Mouse (Mus musculus) midbrain, embryonic 11.5 days (tissue): Measurements from ENCODE around the gene Cntn3. TPM values are rescaled to one million over a fixed set of nuclear protein-coding genes. Genes with fewer than 3 reads are reported as not detected.
A peak's percentile ranks its signal among the peaks of the same experiment; 100 is the strongest.

Source experiments
- ATAC-seq: fragments of 200-750 bp; cut with Nextera tagmentation; 2 replicates; pipeline ENCODE4 v1.8.0; 2017; ENCODE audit warnings: moderate TSS enrichment, moderate library complexity; ENCODE audit not compliant: low FRiP score
- DNase-seq: peaks from one replicate; pipeline ENCODE4 v3.0.0; 2015; ENCODE audit warnings: low spot score; ENCODE audit errors: missing footprints
- H3K27ac ChIP-seq: fragments of 300-500 bp; sonication (generic); 2 replicates; pipeline ENCODE4 v1.5.1; 2014; ENCODE audit warnings: low read depth, low read length
- H3K27me3 ChIP-seq: fragments of 300-500 bp; sonication (generic); 2 replicates; pipeline ENCODE4 v1.6.1; 2014; ENCODE audit warnings: mild to moderate bottlenecking, low read length, moderate library complexity, mixed read lengths; ENCODE audit not compliant: control insufficient read depth, insufficient read depth
- H3K36me3 ChIP-seq: fragments of 300-500 bp; sonication (generic); 2 replicates; pipeline ENCODE4 v1.6.1; 2014; ENCODE audit warnings: mild to moderate bottlenecking, low read length, moderate library complexity, mixed read lengths; ENCODE audit not compliant: control insufficient read depth, insufficient read depth
- H3K4me1 ChIP-seq: fragments of 300-500 bp; sonication (generic); 2 replicates; pipeline ENCODE4 v1.6.1; 2014; ENCODE audit warnings: low read length; ENCODE audit not compliant: control insufficient read depth, insufficient read depth
- H3K4me2 ChIP-seq: fragments of 300-500 bp; sonication (generic); 2 replicates; pipeline ENCODE4 v1.6.1; 2014; ENCODE audit warnings: mild to moderate bottlenecking, moderate library complexity
- H3K4me3 ChIP-seq: fragments of 300-500 bp; sonication (generic); 2 replicates; pipeline ENCODE4 v1.5.1; 2014; ENCODE audit warnings: low read depth, low read length
- H3K9ac ChIP-seq: fragments of 300-500 bp; sonication (generic); 2 replicates; pipeline ENCODE4 v1.6.1; 2014; ENCODE audit warnings: low read length
- H3K9me3 ChIP-seq: fragments of 300-500 bp; sonication (generic); 2 replicates; pipeline ENCODE4 v1.6.1; 2016; ENCODE audit warnings: low read length; ENCODE audit not compliant: control insufficient read depth
- WGBS: fragments of 180-500 bp; shearing (Covaris S2); extraction: QIAGEN DNeasy Blood & Tissue Kit; methylation state at CpG from one replicate; pipeline ENCODE4 v1.1.7; 2014; 5-methylcytosine and 5-hydroxymethylcytosine counted together
- polyA plus RNA-seq: library from polyadenylated mRNA; unstranded; fragments of >200 nt; fragmentation: Nextera tagmentation; extraction: Ambion mirVana; gene quantifications from 2 replicates; pipeline ENCODE4 v1.2.1, GENCODE M21; 2014

Gene Cntn3
- polyA plus RNA-seq, 1 experiment from 2014 or later, result 1.4 TPM

DNA sequence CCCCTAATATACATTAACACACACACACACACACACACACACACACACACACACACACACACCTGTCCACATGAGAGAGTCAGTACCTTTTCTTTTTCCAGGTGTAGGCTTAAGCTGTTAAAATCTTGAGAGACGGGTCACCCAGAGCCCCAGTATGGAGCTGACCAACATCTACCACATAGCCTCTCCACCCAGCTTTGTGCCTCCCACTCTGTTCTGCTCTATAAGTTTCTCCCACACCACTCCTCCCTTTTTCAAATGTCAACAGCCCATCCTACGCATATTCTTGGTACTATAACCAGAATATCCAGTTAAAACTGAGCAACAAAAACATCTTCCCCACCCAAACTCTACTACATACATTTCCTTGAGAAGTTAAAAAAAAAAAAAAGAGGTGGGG, 49.9 kb downstream of the Cntn3 start:
- H3K9ac ChIP-seq, result no peak overlapping the region
- ATAC-seq (no peak), DNase-seq (no peak)
- no peak overlapping the region for H3K27ac ChIP-seq
- H3K4me1 ChIP-seq, result no peaks in the 10 kb centered on the region
- no peak overlapping the region for H3K4me2 ChIP-seq
- H3K4me3 ChIP-seq, result no peak overlapping the region
- H3K9me3 ChIP-seq, result no peaks in the 10 kb centered on the region
- no peaks in the 10 kb centered on the region for H3K27me3 ChIP-seq
- WGBS, result 79% methylated on average over 2 of the region's 2 CpGs
- no peaks in the 10 kb centered on the region for H3K36me3 ChIP-seq

GRCm38 (mm10) chr6:102520977-102521376, 51.9 kb downstream of the Cntn3 start:
- H3K4me1 ChIP-seq, result no peaks in the 10 kb centered on the region
- H3K9ac ChIP-seq, result no peak overlapping the region
- DNase-seq (peak; percentile 37), ATAC-seq (no peak)
- H3K36me3 ChIP-seq, result no peaks in the 10 kb centered on the region
- no peak overlapping the region for H3K4me2 ChIP-seq
- WGBS, result 72% methylated on average over 2 of the region's 2 CpGs
- H3K27ac ChIP-seq, result no peak overlapping the region
- no peaks in the 10 kb centered on the region for H3K9me3 ChIP-seq
- H3K27me3 ChIP-seq, result no peaks in the 10 kb centered on the region
- no peak overlapping the region for H3K4me3 ChIP-seq

GRCm38 (mm10) chr6:102515231-102515630, 57.7 kb downstream of the Cntn3 start:
- WGBS, result 81% methylated on average over 2 of the region's 2 CpGs
- no peak overlapping the region for H3K9ac ChIP-seq
- no peak for ATAC-seq

GRCm38 (mm10) chr6:102512085-102512484, 60.8 kb downstream of the Cntn3 start:
- no peaks in the 10 kb centered on the region for H3K27me3 ChIP-seq
- no peak for ATAC-seq
- no peaks in the 10 kb centered on the region for H3K9me3 ChIP-seq
- H3K36me3 ChIP-seq, result no peaks in the 10 kb centered on the region
- H3K9ac ChIP-seq, result no peak overlapping the region
- H3K4me2 ChIP-seq, result no peak overlapping the region
- H3K4me3 ChIP-seq, result no peak overlapping the region
- 16% methylated on average over 1 of the region's 1 CpGs for WGBS
- DNase-seq, result no peak
- H3K4me1 ChIP-seq, result no peaks in the 10 kb centered on the region
- no peak overlapping the region for H3K27ac ChIP-seq

More at GRCm38 (mm10) chr6:102515231-102515630, 57.7 kb downstream of the Cntn3 start:
- no peak for DNase-seq
- no peaks in the 10 kb centered on the region for H3K9me3 ChIP-seq
- no peaks in the 10 kb centered on the region for H3K27me3 ChIP-seq
- H3K27ac ChIP-seq, result no peak overlapping the region
- no peak overlapping the region for H3K4me3 ChIP-seq
- no peaks in the 10 kb centered on the region for H3K4me1 ChIP-seq
- no peak overlapping the region for H3K4me2 ChIP-seq
- no peaks in the 10 kb centered on the region for H3K36me3 ChIP-seq

GRCm38 (mm10) chr6:102485509-102485908, 87.4 kb downstream of the Cntn3 start:
- ATAC-seq (no peak), DNase-seq (no peak)

GRCm38 (mm10) chr6:102478320-102479080, 94.4 kb downstream of the Cntn3 start:
- Histone ChIP-seq H3K9me3 (no peaks in the 10 kb centered on the region), H3K4me1 (no peaks in the 10 kb centered on the region), H3K4me2 (no peak overlapping the region), H3K27me3 (no peaks in the 10 kb centered on the region), H3K36me3 (no peaks in the 10 kb centered on the region), H3K27ac (no peak overlapping the region), H3K9ac (no peak overlapping the region), H3K4me3 (no peak overlapping the region)
- no peak for DNase-seq
- ATAC-seq, result no peak
- WGBS, result 83% methylated on average over 8 of the region's 8 CpGs

More at GRCm38 (mm10) chr6:102485509-102485908, 87.4 kb downstream of the Cntn3 start:
- Histone ChIP-seq H3K4me2 (no peak overlapping the region), H3K27ac (no peak overlapping the region), H3K36me3 (no peaks in the 10 kb centered on the region), H3K9ac (no peak overlapping the region), H3K27me3 (no peaks in the 10 kb centered on the region), H3K4me3 (no peak overlapping the region), H3K9me3 (no peaks in the 10 kb centered on the region), H3K4me1 (no peaks in the 10 kb centered on the region)

- DNase-seq, result no peak
- 91% methylated on average over 4 of the region's 4 CpGs for WGBS
- Histone ChIP-seq H3K27me3 (no peaks in the 10 kb centered on the region), H3K27ac (no peak overlapping the region), H3K9ac (no peak overlapping the region), H3K36me3 (no peaks in the 10 kb centered on the region), H3K4me2 (no peak overlapping the region), H3K4me3 (no peak overlapping the region), H3K4me1 (no peaks in the 10 kb centered on the region), H3K9me3 (no peaks in the 10 kb centered on the region)
- ATAC-seq, result no peak
These were observed 134.5 kb downstream of the Cntn3 start for GRCm38 (mm10) chr6:102438353-102438752.

DNA sequence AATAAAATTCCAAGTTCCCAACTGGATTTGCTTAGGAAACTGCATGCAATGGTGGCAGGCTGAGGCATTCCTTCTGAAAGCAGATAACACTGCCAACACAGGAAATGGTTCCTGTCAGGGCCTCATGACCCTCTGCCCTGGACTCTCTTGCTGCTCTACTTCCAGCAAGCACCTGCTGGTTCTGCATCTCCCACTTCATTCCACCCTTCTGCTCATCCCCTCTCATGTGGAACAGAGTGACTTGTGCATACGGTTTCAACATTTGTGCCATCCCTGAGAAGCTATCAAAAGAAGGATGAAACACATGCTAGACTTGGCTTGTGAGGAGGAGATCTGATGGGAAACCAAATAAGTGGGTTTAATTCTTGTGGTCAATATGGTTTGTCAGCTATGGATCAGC, 145.4 kb downstream of the Cntn3 start:
- Histone ChIP-seq H3K36me3 (no peaks in the 10 kb centered on the region), H3K4me1 (no peaks in the 10 kb centered on the region), H3K27ac (no peak overlapping the region), H3K4me3 (no peak overlapping the region), H3K9me3 (no peaks in the 10 kb centered on the region), H3K27me3 (no peaks in the 10 kb centered on the region), H3K4me2 (no peak overlapping the region), H3K9ac (no peak overlapping the region)
- WGBS, result 83% methylated on average over 1 of the region's 1 CpGs
- DNase-seq (no peak), ATAC-seq (no peak)

DNA sequence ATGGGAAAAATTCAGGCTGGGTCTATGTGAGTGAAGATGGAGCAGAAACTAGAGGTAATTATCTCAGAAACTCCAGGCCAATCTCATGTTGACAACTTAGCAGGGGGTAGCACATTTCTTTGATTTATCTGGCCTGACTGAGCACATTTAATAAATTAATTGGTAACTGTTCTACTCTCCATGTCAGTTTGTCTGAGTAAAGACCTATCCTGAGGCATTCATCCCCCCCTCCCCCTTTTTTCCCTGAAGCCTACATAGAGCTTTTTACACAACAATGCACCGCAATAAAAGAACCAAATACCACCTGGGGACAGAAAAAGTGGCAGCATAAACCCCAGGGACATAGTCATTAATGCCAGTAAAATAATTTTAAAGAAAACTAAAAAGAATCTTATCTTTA, 151.1 kb downstream of the Cntn3 start:
- H3K27me3 ChIP-seq, result no peaks in the 10 kb centered on the region
- no peaks in the 10 kb centered on the region for H3K9me3 ChIP-seq
- no peak overlapping the region for H3K27ac ChIP-seq
- DNase-seq (no peak), ATAC-seq (no peak)
- H3K4me3 ChIP-seq, result no peak overlapping the region
- H3K9ac ChIP-seq, result no peak overlapping the region
- H3K36me3 ChIP-seq, result no peaks in the 10 kb centered on the region
- H3K4me2 ChIP-seq, result no peak overlapping the region
- WGBS, result 52% methylated on average over 1 of the region's 1 CpGs
- H3K4me1 ChIP-seq, result no peaks in the 10 kb centered on the region
